Mouse (Mus musculus) bone marrow macrophage, adult 2 months (primary cell): ENCODE results near the gene Lemd1.

Experiments used
- CTCF ChIP-seq: IDR thresholded peaks from 2 replicates; pipeline ENCODE4 v1.5.1; 2012; ENCODE audit warnings: low read depth, mild to moderate bottlenecking, low read length, moderate library complexity
- POLR2A ChIP-seq: IDR thresholded peaks from 2 replicates; pipeline ENCODE4 v1.6.1; 2012; ENCODE audit warnings: mild to moderate bottlenecking, low read depth, low read length, borderline replicate concordance

DNA sequence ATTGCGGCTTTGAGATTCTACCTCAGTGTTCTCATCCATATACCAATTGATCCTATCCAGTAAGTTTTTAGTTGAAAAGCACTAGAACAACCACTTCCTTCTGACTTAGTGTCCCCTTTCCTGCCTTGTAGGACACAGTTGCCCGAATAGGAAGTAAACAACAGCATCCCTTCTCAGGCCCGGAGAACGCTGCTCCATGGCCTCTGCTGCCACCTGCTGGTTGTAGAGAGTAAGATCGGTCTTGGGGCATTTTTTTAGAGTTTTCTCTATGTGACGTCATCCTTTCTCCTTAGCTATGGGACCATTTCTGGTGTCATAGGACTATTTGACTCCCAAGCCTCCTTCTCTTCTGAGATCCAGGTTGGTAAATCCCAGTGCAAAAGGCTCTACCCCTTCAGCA is 35.5 kb upstream of the Lemd1 start:
- no peak for TF ChIP-seq POLR2A
- peak; percentile 90 for TF ChIP-seq CTCF
